Mouse (Mus musculus): ENCODE measurements around the gene Gm17018. TPM values are rescaled to one million over a fixed set of nuclear protein-coding genes. Genes with fewer than 3 reads are reported as not detected.

Gene Gm17018
- 10 to 100 TPM; 74.2 to 75.2 TPM for total RNA-seq (2021)

DNA sequence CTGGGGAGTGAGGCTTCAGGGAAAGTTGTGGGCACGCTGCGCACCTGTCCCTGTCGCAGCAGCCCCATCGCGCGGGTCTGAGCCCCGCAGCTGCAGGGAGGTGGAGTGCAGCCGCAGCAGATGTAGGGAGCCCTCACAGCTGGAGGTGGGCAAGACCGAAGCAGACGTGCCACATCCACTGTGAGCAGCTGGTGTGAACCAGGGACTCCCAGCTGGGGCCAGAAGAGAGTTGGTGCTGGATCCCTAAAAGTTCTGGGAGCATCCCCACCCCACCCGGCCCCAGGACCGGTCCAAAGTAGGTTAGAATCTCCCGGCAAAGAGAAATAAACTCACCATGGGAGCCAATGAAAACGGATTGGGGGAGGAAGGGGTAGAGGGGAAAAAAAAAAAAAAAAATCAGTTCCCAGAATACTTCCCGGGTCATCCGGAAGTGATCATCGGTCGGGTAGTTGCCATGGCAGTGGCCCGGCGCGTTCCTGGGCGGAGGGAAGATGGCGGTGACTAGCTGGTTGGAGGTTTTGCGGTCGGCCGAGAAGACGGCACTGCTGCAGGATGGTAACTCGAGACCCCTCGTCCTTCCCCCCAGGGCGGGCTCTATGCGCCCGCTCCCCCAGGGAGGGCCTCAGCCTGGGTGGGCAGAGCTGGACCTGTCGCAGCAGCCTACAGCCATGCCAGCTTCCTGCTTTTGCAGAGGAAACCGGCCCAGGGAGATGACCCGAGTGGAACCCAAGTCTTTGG, at the start of gene Gm17018, which contains the start of gene Poll:
TSS of gene Gm17018 (plus strand) at position 463 of the 738 bp plus-strand sequence.
TSS of gene Poll (minus strand) at position 379 of the 738 bp plus-strand sequence.
- peak; percentile 82 to 85 for DNase-seq (ENCODE audit: low spot score in 2 of 2)
- intact Hi-C loops (cut with DNase I) = no loop called here

GRCm38 (mm10) chr19:45510680-45511079, 49.7 kb upstream of the Gm17018 start:
- no peak for DNase-seq (ENCODE audit: low spot score in 2 of 2)
- intact Hi-C loops (cut with DNase I) = no loop called here

GRCm38 (mm10) chr19:45511406-45511805, 49.0 kb upstream of the Gm17018 start:
- no peak for DNase-seq (ENCODE audit: low spot score in 2 of 2)

GRCm38 (mm10) chr19:45515341-45515740, 45.1 kb upstream of the Gm17018 start:
- DNase-seq (ENCODE audit: low spot score in 2 of 2) = no peak
- intact Hi-C loops (cut with DNase I) = no loop called here

More at GRCm38 (mm10) chr19:45511406-45511805, 49.0 kb upstream of the Gm17018 start:
- intact Hi-C loops (cut with DNase I) = no loop called here

DNA sequence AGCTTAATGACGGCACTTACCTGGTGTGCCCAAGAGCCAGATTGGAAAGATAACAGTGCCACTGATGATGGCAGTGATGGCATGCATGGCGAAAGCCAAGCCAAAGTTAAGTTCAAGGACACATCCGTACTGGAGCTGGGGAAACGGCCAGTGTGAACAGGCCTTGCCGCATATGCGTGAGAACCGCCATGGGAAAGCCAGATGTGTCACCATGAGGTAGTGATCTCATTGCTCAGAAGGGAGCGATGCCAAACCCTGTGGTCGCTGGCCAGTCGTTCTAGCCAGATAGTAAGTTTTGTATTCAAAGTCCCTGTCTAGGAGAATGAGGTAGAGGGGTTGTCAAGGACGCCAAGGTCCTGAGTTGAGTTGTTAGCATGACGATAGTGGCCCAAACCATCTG, 44.2 kb upstream of the Gm17018 start:
- no peak for DNase-seq (ENCODE audit: low spot score in 2 of 2)
- intact Hi-C loops (cut with DNase I) = no loop called here

DNA sequence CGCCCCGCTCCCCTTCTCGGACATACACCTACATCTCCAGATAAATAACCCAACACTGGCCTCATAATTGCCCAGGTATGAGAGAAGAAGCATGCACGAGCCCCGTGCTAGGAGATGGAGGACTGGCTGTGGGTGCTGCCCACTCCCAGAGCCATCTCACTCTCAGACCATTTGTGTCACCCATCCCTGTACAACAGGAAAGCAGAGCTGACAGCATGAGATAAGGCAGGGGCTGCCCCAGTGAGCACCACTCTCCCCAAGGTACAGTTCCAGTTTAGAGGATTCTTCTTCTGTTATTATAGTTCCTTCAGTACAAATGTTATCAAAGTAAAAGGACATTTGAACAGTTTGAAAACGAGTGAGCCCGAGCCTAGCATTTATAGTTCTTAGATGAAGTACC, 33.0 kb upstream of the Gm17018 start:
- DNase-seq (ENCODE audit: low spot score in 2 of 2) = no peak
- intact Hi-C loops (cut with DNase I) = no loop called here

DNA sequence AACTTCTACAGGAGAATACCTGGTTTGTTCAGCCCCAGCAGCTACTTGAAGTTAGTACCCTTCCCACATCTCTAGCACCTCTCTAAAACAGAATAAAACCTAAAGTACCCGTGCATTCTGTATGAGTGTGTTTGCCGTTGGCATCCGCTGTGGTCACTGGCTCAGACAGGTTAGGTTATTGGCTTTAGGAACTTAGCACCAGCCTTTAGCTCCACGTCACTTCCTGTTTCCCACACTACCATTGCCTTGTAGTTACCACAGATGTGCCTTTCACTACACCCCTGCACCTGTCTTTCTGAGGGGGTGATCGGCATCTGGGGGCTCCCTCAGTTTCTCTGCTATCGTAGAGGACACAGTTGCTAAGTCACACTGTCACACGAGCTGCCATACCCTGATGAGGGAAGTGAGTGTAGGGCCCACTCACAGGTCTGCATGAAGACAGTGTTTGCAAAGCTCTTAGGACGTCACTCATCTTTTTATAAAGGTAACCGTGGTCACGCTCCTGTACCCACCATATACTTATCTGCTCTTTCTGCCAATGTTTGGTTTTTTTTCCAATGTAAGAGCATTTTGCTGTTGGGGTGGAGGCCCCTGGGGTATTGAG, 32.4 kb upstream of the Gm17018 start:
- no peak for DNase-seq (ENCODE audit: low spot score in 2 of 2)

GRCm38 (mm10) chr19:45529294-45529693, 31.1 kb upstream of the Gm17018 start:
- DNase-seq (ENCODE audit: low spot score in 2 of 2) = no peak
- intact Hi-C loops (cut with DNase I) = no loop called here

More for the DNA sequence above, 32.4 kb upstream of the Gm17018 start:
- intact Hi-C loops (cut with DNase I) = no loop called here

DNA sequence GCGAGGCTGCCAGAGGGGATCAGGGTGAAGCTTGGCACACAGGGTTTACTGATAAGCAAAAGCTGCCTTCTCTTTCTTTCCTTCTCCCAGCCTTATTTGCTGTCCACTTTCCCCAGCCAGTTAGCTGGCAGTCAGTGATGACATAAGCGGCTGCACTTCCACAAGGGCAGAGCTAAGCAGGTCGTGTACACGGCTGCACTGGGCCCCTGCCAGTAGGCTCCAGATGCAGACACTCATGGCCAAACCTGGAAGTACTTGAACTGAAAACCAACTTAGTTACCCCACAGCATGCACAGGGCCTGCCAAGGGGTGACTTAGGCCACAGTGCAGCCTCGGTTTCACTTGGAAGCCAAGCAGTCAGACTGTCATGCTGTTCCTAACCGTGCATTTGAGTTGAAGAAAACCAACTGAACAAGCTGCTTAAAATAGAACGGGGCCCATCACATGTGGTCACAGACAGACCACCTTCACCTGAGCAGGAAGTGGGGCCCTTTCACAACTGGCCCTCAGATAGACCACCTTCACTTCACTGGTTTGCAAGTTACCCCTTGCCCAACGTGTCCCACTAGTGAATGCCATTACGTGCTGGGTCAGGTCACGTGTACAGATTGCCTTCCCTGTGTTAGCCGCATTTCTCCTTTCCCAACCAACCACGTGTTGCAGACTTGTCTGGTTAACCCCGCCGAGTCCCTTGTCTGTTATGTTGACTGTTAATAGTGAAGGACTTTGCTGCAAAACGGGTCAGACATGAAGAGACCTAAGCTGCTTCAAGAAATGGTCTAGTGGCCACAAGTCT, 30.0 kb upstream of the Gm17018 start:
- intact Hi-C loops (cut with DNase I) = no loop called here

GRCm38 (mm10) chr19:45531554-45531953, 28.9 kb upstream of the Gm17018 start:
- DNase-seq (ENCODE audit: low spot score in 2 of 2) = no peak
- intact Hi-C loops (cut with DNase I) = no loop called here

More for the DNA sequence above, 30.0 kb upstream of the Gm17018 start:
- no peak for DNase-seq (ENCODE audit: low spot score in 2 of 2)

DNA sequence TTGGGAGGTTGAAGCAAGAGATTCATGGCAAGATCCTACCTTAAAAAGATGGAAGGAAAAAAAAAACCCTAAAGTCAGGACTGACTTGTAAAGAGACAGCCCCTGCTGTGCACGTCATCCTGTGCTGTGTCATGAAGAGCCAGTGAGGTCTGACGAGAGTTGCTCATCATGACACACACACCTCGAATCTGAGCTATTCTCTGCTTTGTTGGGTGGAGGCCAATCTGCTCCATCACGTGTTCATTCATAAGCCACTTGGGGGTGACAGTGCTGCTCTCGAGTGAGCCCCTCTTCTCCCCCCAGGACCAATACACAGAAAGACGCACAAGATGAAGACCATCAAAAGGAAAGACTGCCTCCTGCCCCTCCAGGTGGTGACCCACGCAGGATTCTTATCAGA, 26.8 kb upstream of the Gm17018 start:
- intact Hi-C loops (cut with DNase I) = no loop called here
- DNase-seq (ENCODE audit: low spot score in 2 of 2) = no peak

DNA sequence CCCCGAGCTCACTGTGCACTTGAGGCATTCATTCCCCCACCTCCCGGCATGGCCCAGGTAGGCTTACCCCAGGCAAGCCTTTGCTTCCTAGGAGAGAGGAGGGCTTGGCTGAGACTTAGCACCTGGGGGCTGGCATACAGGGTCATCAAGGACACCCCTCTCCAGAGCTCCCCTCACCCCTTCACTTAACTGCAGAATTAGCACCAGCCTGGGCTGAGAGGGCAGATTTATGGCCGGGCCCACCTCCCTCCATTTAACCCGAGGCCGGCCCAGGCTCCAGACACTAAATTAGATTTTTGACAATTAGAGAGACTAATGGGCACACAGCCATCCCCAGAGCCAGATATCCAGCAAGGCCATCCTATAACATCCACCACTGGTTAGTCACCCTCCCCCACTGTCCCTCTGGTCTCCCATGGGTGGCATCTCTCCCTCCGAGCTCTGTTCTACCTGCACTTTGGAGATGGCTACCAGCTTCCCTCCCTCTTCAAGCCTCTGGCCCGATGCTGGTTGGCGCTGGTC, 25.1 kb upstream of the Gm17018 start:
- no peak for DNase-seq (ENCODE audit: low spot score in 2 of 2)
- intact Hi-C loops (cut with DNase I) = no loop called here

- intact Hi-C loops (cut with DNase I) = no loop called here
- no peak for DNase-seq (ENCODE audit: low spot score in 2 of 2)
These were observed 24.5 kb upstream of the Gm17018 start for GRCm38 (mm10) chr19:45535929-45536328.

- DNase-seq (ENCODE audit: low spot score in 2 of 2) = no peak
- intact Hi-C loops (cut with DNase I) = no loop called here
These were observed 22.9 kb upstream of the Gm17018 start for GRCm38 (mm10) chr19:45537505-45537904.

DNA sequence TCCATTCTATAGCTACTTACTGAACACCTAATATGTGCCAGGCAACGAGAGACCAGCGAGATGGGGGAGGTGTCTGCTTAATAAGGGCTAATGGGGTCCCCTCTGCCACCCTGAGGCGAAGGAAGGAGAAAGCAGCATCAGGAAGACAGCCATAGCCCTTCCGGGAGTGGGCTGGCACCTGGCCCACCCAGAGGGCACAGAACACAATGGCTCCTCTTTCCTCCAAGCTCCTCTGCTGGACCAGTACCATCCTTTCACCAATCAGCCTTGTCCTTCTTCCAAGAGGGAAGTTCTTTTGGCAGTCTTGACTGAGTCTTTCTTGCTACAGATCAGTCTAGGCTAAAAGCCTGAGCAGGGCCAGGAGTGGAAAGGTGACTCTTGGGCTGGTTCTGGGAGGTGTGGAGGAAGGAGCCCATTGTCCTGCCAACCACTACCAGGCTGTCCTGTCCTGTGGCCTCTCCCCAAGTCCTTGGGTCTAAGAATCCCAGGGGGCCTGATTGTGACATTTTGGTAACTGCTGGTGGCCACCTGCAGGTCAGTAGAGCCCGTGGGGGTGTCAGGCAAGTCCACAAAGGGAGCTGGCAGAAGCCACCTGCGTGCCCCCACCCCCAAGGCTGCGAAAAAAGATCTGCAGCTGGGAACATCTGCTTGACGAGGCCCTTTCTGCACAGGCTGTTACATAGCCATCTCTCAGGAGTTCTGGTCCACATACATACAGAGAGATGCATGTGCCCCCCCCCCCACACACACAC, 19.6 kb upstream of the Gm17018 start:
- intact Hi-C loops (cut with DNase I) = loop anchor here (5.0 to 10.0 kb wide), 3 partner anchors 54 to 466 kb away; partner anchors contain the start of gene Kazald1
- DNase-seq (ENCODE audit: low spot score in 2 of 2) = no peak

GRCm38 (mm10) chr19:45541409-45542041, 18.9 kb upstream of the Gm17018 start:
- intact Hi-C loops (cut with DNase I) = loop anchor here (5.0 to 10.0 kb wide), 3 partner anchors 54 to 467 kb away; partner anchors contain the start of gene Kazald1
- peak; percentile 52 to 53 for DNase-seq (ENCODE audit: low spot score in 2 of 2)

DNA sequence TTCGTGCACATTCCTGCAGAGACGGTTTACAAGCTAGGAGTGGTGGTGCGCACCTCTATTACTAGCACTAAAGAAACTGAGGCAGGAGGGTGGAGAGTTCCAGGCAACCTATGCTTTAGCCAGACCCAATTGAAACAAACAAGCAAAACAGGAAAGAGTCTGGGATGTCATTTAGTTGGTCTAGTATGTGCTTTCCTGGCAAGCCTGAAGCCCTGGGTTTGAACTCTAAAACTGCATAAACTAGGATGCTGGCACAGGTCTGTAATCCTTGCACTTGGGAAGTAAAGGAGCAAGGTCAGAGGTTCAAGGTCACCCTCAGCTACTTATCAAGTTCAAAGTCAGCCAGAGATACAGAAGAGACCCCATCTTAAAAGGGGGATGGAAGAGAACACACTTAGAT, 18.4 kb upstream of the Gm17018 start:
- DNase-seq (ENCODE audit: low spot score in 2 of 2) = no peak
- intact Hi-C loops (cut with DNase I) = loop anchor here (5.0 to 10.0 kb wide), 3 partner anchors 55 to 467 kb away; partner anchors contain the start of gene Kazald1

DNA sequence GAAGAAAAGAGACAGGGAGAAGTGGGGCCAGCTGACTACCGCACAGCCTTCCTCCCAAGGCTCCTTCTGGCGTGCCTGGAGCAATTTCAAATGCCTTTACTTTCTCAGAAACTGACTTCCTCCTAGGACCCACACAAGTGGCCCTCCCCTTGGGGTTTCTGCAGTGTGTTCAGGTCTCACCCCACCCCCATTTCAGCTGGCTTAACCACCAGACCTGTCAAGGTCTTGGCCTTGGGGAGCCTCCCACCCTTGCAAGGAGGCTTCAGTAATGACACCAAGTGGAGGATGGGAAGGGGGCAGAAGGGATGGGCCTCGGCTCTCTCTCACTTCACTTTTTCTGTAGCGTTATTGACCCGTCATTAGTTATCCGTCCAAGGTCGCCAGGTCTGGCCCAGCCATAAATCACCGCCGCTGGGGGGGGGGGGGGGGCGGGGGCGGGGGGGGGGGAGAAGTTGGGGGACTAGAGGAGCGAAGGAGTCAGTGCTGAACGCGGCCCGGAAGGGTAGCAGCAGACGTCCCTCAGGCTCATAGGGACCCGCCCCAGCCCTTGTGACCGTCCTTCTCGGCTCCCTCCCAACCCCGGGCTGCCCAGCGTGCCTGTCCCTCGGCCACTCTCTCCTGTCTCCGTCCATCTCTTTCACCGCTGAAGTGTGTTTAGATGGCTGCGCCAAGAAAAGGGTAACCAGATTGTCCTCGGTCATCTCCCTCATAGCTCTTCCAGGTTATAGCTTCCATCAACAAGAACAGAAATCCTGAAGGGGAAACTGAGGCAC, 16.1 kb upstream of the Gm17018 start:
- DNase-seq (ENCODE audit: low spot score in 2 of 2) = no peak
- intact Hi-C loops (cut with DNase I) = loop anchor here (5.0 to 10.0 kb wide), 3 partner anchors 57 to 470 kb away; partner anchors contain the start of gene Kazald1

All from left cerebral cortex, postnatal 36 days (tissue).